Mouse (Mus musculus): ENCODE results near the gene Mkrn2. TPM values are rescaled to one million over a fixed set of nuclear protein-coding genes. Genes with fewer than 3 reads are reported as not detected.

Mkrn2 gene
- total and polyA plus RNA-seq, 3 experiments, result 13.1 to 38.1 TPM; not detected in 1

- TF ChIP-seq POLR2A (IDR thresholded peaks at IDR 0.05; ENCODE audit: control insufficient read depth in 1 of 2, insufficient read depth in 1 of 2, low read depth in 1 of 2, low read length in 2 of 2, poor library complexity in 1 of 2), result no peak
- TF ChIP-seq RCOR1 (IDR thresholded peaks at IDR 0.05; ENCODE audit: low read depth, low read length), result no peak
- no peak for TF ChIP-seq GABPA (IDR thresholded peaks at IDR 0.05; ENCODE audit: low read depth, low read length)
- TF ChIP-seq E2F4 (IDR thresholded peaks at IDR 0.05; ENCODE audit: borderline replicate concordance, low read depth, low read length), result no peak
- TF ChIP-seq NELFE (IDR thresholded peaks at IDR 0.05; ENCODE audit: low read depth, low read length), result no peak
- TF ChIP-seq ZKSCAN1 (IDR thresholded peaks at IDR 0.05; ENCODE audit: low read depth, low read length), result no peak
- TF ChIP-seq HCFC1 (IDR thresholded peaks at IDR 0.05; ENCODE audit: low read depth, low read length), result no peak
- Histone ChIP-seq H3K27ac (ENCODE audit: control insufficient read depth, low read depth, low read length) (no peak overlapping the region), H3K79me2 (ENCODE audit: control insufficient read depth, insufficient read depth, low read length, poor library complexity) (peaks cover 10% of the 10 kb centered on the region), H3K36me3 (ENCODE audit: control insufficient read depth in 1 of 2, insufficient read depth in 2 of 2, low read length in 2 of 2) (peaks cover 5 to 8% of the 10 kb centered on the region in 2 experiments), H3K4me3 (ENCODE audit: control insufficient read depth in 1 of 2, insufficient read depth in 1 of 2, low read depth in 2 of 2, low read length in 2 of 2) (no peak overlapping the region), H3K4me1 (ENCODE audit: control insufficient read depth in 1 of 2, insufficient read depth in 2 of 2, low read length in 2 of 2) (peaks cover 2 to 5% of the 10 kb centered on the region in 2 experiments; a peak in 3 of 4 replicates), H3K9ac (ENCODE audit: control insufficient read depth, low read depth, low read length, poor library complexity, severe bottlenecking) (no peak overlapping the region), H3K27me3 (ENCODE audit: control insufficient read depth in 1 of 2, insufficient read depth in 2 of 2, low read length in 2 of 2) (no peaks in the 10 kb centered on the region), H3K9me3 (replicated peaks; ENCODE audit: insufficient read depth, low read length) (no peaks in the 10 kb centered on the region)
- no peak for DNase-seq (ENCODE audit: low read depth, low spot score)
These were observed 4.8 kb downstream of the Mkrn2 start for GRCm38 (mm10) chr6:115606461-115606860.

- no peaks in the 10 kb centered on the region for H3K9me3 ChIP-seq (replicated peaks; ENCODE audit: insufficient read depth, low read length)
- no peak overlapping the region for H3K27ac ChIP-seq (ENCODE audit: control insufficient read depth, low read depth, low read length)
- peaks cover 6% of the 10 kb centered on the region for H3K79me2 ChIP-seq (ENCODE audit: control insufficient read depth, insufficient read depth, low read length, poor library complexity)
- no peak overlapping the region for H3K4me3 ChIP-seq (ENCODE audit: control insufficient read depth in 1 of 2, insufficient read depth in 1 of 2, low read depth in 2 of 2, low read length in 2 of 2)
- H3K27me3 ChIP-seq (ENCODE audit: control insufficient read depth in 1 of 2, insufficient read depth in 2 of 2, low read length in 2 of 2), result no peaks in the 10 kb centered on the region
- H3K36me3 ChIP-seq (ENCODE audit: control insufficient read depth in 1 of 2, insufficient read depth in 2 of 2, low read length in 2 of 2), result peaks cover 5 to 8% of the 10 kb centered on the region in 2 experiments
- TF ChIP-seq USF2 (IDR thresholded peaks at IDR 0.05; ENCODE audit: borderline replicate concordance in 1 of 2, insufficient read depth in 1 of 2, low read depth in 1 of 2, low read length in 2 of 2) (no peak), SMC3 (IDR thresholded peaks at IDR 0.05; ENCODE audit: low read depth, low read length) (no peak), BHLHE40 (IDR thresholded peaks at IDR 0.05; ENCODE audit: borderline replicate concordance, low read depth, low read length) (no peak), JUND (IDR thresholded peaks at IDR 0.05; ENCODE audit: low read depth, low read length) (no peak), E2F4 (IDR thresholded peaks at IDR 0.05; ENCODE audit: borderline replicate concordance, low read depth, low read length) (no peak)
- no peak for DNase-seq (ENCODE audit: low read depth, low spot score)
- peaks cover 2 to 5% of the 10 kb centered on the region in 2 experiments; a peak in 3 of 4 replicates for H3K4me1 ChIP-seq (ENCODE audit: control insufficient read depth in 1 of 2, insufficient read depth in 2 of 2, low read length in 2 of 2)
- no peak overlapping the region for H3K9ac ChIP-seq (ENCODE audit: control insufficient read depth, low read depth, low read length, poor library complexity, severe bottlenecking)
These were observed 5.7 kb downstream of the Mkrn2 start for GRCm38 (mm10) chr6:115607429-115607828.

GRCm38 (mm10) chr6:115609121-115609520 is 7.4 kb downstream of the Mkrn2 start:
- Histone ChIP-seq H3K36me3 (ENCODE audit: control insufficient read depth in 1 of 2, insufficient read depth in 2 of 2, low read length in 2 of 2) (peaks cover 0 to 5% of the 10 kb centered on the region in 2 experiments; a peak in 2 of 4 replicates), H3K27me3 (ENCODE audit: control insufficient read depth in 1 of 2, insufficient read depth in 2 of 2, low read length in 2 of 2) (no peaks in the 10 kb centered on the region), H3K4me3 (ENCODE audit: control insufficient read depth in 1 of 2, insufficient read depth in 1 of 2, low read depth in 2 of 2, low read length in 2 of 2) (no peak overlapping the region), H3K79me2 (ENCODE audit: control insufficient read depth, insufficient read depth, low read length, poor library complexity) (peaks cover 2% of the 10 kb centered on the region; the same call in 1 of the 2 replicates), H3K4me1 (ENCODE audit: control insufficient read depth in 1 of 2, insufficient read depth in 2 of 2, low read length in 2 of 2) (no peaks in the 10 kb centered on the region), H3K9me3 (replicated peaks; ENCODE audit: insufficient read depth, low read length) (no peaks in the 10 kb centered on the region), H3K27ac (ENCODE audit: control insufficient read depth, low read depth, low read length) (no peak overlapping the region), H3K9ac (ENCODE audit: control insufficient read depth, low read depth, low read length, poor library complexity, severe bottlenecking) (no peak overlapping the region)
- no peak for TF ChIP-seq JUND (IDR thresholded peaks at IDR 0.05; ENCODE audit: low read depth, low read length)
- TF ChIP-seq CTCF (IDR thresholded peaks at IDR 0.05 in 2 of 3, conservative IDR thresholded peaks at IDR 0.05 in 1 of 3; ENCODE audit: control insufficient read depth in 1 of 3, insufficient read depth in 1 of 3, low read depth in 2 of 3, low read length in 3 of 3, poor library complexity in 1 of 3, severe bottlenecking in 1 of 3), result peak; percentile 68 to 81 (median 68)
- TF ChIP-seq SMC3 (IDR thresholded peaks at IDR 0.05; ENCODE audit: low read depth, low read length), result peak; percentile 78
- TF ChIP-seq ZC3H11A (IDR thresholded peaks at IDR 0.05; ENCODE audit: low read depth, low read length), result peak; percentile 62
- TF ChIP-seq RAD21 (IDR thresholded peaks at IDR 0.05; ENCODE audit: low read depth, low read length), result peak; percentile 52
- DNase-seq (ENCODE audit: low read depth, low spot score), result peak; percentile 71

All from MEL (cell line).